Mouse (Mus musculus) C2C12 (cell line): Measurements from ENCODE around the gene Mbnl2.

ENCODE experiments used
- CEBPB ChIP-seq: IDR thresholded peaks from one replicate; pipeline ENCODE4 v1.6.1; 2011; ENCODE audit warnings: low read depth, mild to moderate bottlenecking, control low read depth, moderate library complexity
- CTCF ChIP-seq: IDR thresholded peaks from one replicate; pipeline ENCODE4 v1.5.1; 2011; ENCODE audit not compliant: control insufficient read depth, insufficient read depth, insufficient read length
- MYOG ChIP-seq: IDR thresholded peaks from one replicate; pipeline ENCODE4 v1.6.1; 2011; ENCODE audit not compliant: control insufficient read depth, insufficient read length; ENCODE audit errors: extremely low read depth
- USF1 ChIP-seq: IDR thresholded peaks from one replicate; pipeline ENCODE4 v1.6.1; 2011; ENCODE audit warnings: low read depth, mild to moderate bottlenecking, control low read depth, moderate library complexity

- no peak for TF ChIP-seq CTCF
- TF ChIP-seq CEBPB: no peak
- TF ChIP-seq MYOG: no peak
- no peak for TF ChIP-seq USF1
Observed at GRCm38 (mm10) chr14:120342321-120342720, 66.9 kb downstream of the Mbnl2 start.
